Mouse (Mus musculus) small intestine, adult 2 months (tissue): ENCODE data around the gene Scrn1. TPM values are rescaled to one million over a fixed set of nuclear protein-coding genes. Genes with fewer than 3 reads are reported as not detected.

ENCODE experiments used
- H3K27ac ChIP-seq: fragments of 200-500 bp; 2 replicates; pipeline ENCODE4 v1.5.1; 2012; ENCODE audit warnings: low read depth, low read length, control low read depth, inconsistent platforms; ENCODE audit not compliant: insufficient read depth
- H3K27me3 ChIP-seq: fragments of 200-500 bp; 2 replicates; pipeline ENCODE4 v1.6.1; 2012; ENCODE audit warnings: mild to moderate bottlenecking, moderate library complexity, low read length, inconsistent platforms; ENCODE audit not compliant: control insufficient read depth, insufficient read depth
- H3K36me3 ChIP-seq: fragments of 200-500 bp; 2 replicates; pipeline ENCODE4 v1.6.1; 2012; ENCODE audit warnings: mild to moderate bottlenecking, low read length, control low read depth, inconsistent platforms; ENCODE audit not compliant: control insufficient read depth, insufficient read depth
- H3K4me1 ChIP-seq: fragments of 200-500 bp; 2 replicates; pipeline ENCODE4 v1.6.1; 2012; ENCODE audit warnings: low read length, inconsistent platforms, mixed read lengths; ENCODE audit not compliant: control insufficient read depth, insufficient read depth, insufficient read length
- H3K4me3 ChIP-seq: fragments of 200-500 bp; 2 replicates; pipeline ENCODE4 v1.5.1; 2012; ENCODE audit warnings: low read depth, mild to moderate bottlenecking, control low read depth, inconsistent platforms, low read length, moderate library complexity
- CTCF ChIP-seq: fragments of 200-500 bp; IDR thresholded peaks from 2 replicates; pipeline ENCODE4 v1.5.1; 2012; ENCODE audit warnings: low read depth, mild to moderate bottlenecking, control low read depth, inconsistent platforms, low read length, moderate library complexity, mixed read lengths; ENCODE audit not compliant: insufficient replicate concordance, insufficient read length; ENCODE audit errors: extremely low read depth
- POLR2A ChIP-seq: fragments of 200-500 bp; IDR thresholded peaks from 2 replicates; pipeline ENCODE4 v1.6.1; 2012; ENCODE audit warnings: low read depth, mild to moderate bottlenecking, control low read depth, inconsistent platforms, low read length, moderate library complexity
- WGBS: fragments of 180-500 bp; shearing (Covaris S2); methylation state at CpG from one replicate; pipeline ENCODE4 v1.1.7; 2018; 5-methylcytosine and 5-hydroxymethylcytosine counted together
- polyA plus RNA-seq: library from polyadenylated mRNA; depleted of rRNA; stranded (reverse); fragments of >200 nt; gene quantifications from 2 replicates; pipeline ENCODE4 v1.2.3, GENCODE M21; 2012

Scrn1 gene
- polyA plus RNA-seq, 1 experiment, result 0.48 TPM

DNA sequence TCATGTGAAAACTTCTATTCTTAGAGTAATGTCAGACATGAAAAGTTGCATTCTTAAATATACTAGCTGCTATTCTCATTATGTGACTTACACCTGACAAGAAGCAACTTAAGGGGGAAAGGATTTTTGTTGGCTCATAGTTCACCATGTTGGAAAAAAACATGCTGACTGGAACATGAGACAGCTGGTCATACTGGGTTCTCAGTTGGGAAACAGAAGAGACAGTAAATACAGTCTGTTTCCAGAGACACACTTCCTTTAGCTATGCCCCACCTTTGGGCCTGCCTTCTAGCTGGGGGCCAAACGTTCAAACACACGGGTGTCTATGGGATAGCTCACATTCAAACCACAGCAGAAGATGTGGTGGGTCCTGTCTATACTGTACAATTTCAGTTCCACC lies 12.7 kb downstream of the Scrn1 start:
- WGBS, result 61% methylated on average over 2 of the region's 2 CpGs
- TF ChIP-seq CTCF, result no peak
- no peak for TF ChIP-seq POLR2A
- Histone ChIP-seq H3K36me3 (no peaks in the 10 kb centered on the region), H3K4me1 (no peaks in the 10 kb centered on the region), H3K4me3 (no peak overlapping the region), H3K27ac (no peak overlapping the region), H3K27me3 (no peaks in the 10 kb centered on the region)

DNA sequence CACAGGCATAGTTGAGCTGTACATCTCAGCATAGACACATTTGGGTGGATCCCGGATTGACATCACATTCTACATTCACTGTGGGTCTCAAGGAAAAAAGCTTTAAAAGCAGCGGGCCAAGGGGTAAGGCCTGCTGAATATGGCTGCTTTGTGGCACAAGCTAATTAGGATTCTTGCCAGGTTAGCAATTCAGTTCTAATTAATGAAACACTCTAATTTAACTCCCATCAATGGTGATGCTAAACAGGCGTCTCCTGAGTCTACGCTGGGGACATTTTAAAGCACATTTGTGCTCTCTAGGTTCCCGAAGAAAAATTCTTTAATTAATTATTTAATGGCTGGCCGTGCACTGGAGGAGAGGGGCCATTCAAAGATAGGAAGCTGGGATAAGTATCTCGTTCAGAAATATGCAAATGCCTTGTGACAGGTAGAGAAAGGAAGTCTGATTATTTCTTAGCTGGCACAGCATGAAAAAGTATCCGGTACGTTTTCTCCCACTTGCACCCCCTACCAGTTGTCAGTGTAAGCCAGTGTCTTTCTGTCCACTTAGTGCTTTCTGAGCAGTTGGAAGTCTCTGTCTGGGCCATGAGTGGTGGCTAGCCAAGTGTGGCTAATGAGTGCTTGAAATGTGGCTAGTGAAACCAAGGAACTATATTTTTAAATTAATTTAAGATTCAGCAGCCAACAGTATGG lies 13.4 kb downstream of the Scrn1 start:
- Histone ChIP-seq H3K27ac (no peak overlapping the region), H3K36me3 (no peaks in the 10 kb centered on the region), H3K27me3 (no peaks in the 10 kb centered on the region), H3K4me1 (no peaks in the 10 kb centered on the region), H3K4me3 (no peak overlapping the region)
- WGBS, result 82% methylated on average over 9 of the region's 9 CpGs
- TF ChIP-seq POLR2A (no peak), CTCF (no peak)

DNA sequence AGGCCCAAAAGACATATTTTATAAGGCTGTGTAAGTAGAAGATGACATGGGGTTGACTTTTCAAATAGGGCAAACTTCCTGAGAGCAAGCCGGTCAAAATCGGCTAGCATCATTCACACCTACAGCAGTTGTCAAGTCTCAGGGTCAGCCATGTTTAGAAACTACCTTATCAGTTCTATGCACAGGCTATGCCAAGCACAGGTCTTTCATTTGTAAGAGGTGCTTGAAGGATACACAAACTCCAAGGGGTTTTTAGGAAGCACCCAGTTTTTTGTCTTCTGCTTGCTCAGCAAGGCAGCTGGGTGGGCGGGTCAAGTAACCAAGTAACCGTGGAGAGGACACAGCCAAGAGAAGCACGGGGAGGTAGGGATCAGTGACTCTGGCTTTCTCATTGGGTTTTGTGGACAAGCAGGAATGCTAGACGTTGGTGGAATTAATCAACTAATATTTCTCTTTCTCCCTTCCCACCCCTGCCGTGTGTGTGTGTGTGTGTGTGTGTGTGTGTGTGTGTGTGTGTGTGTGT lies 15.4 kb downstream of the Scrn1 start:
- WGBS, result 52% methylated on average over 7 of the region's 7 CpGs
- H3K27ac ChIP-seq, result no peak overlapping the region
- no peaks in the 10 kb centered on the region for H3K4me1 ChIP-seq
- H3K27me3 ChIP-seq, result no peaks in the 10 kb centered on the region
- H3K36me3 ChIP-seq, result no peaks in the 10 kb centered on the region
- H3K4me3 ChIP-seq, result no peak overlapping the region
- TF ChIP-seq POLR2A (no peak), CTCF (no peak)

DNA sequence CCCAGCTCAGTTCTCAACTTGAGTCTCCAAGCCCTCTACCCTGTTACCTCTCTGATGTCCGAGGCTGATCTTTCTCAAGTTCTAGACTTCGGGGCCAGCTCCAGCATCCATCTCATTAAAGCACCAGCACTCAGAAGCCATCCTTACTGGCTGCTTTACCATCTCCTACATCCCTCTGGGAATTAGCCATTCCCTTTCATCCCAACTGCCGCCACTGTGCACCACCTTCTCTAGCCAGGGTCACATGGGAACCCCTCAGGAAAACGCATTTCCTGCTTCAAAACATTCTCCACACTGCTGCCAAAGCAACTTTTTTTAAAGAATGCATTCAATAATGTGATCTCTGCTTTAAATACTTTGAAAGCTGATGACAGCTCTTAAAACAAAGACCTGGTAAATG lies 17.0 kb downstream of the Scrn1 start:
- H3K27ac ChIP-seq, result no peak overlapping the region
- 75% methylated on average over 4 of the region's 4 CpGs for WGBS
- no peaks in the 10 kb centered on the region for H3K27me3 ChIP-seq
- H3K4me3 ChIP-seq, result no peak overlapping the region
- H3K36me3 ChIP-seq, result no peaks in the 10 kb centered on the region
- H3K4me1 ChIP-seq, result no peaks in the 10 kb centered on the region
- TF ChIP-seq POLR2A (no peak), CTCF (no peak)

DNA sequence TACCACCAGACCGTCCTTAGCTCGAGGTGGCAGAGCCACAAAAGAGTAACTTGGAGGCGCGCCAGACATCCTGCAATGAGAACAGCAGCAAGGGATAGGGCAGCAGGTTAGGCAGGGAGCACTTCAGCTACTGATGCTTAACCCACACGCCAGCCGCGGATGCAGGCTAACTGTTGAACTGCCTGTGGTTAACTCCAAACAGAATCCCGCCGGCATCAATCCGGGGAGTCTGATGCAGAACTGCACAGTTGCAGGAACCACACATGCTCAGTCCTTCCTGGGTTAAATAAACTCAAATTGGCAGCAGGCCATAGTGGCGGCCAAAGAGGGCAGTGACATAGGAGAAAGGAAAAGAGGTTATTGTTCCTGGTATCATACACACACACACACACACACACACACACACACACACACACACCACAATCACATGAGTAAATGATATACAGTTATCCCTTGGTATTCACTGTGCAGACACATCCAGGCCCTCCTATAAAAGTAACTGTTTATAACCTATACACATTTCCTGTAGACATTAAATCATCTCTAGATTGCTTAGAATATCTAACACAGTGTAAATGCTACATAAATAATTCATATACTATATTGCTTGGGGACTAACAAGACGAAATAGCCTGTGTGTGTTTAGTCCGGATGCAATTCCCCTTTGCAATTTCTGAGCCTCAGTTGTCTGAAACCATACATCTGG lies 17.8 kb downstream of the Scrn1 start:
- H3K27ac ChIP-seq, result no peak overlapping the region
- WGBS, result 50% methylated on average over 13 of the region's 13 CpGs
- no peak overlapping the region for H3K4me3 ChIP-seq
- no peaks in the 10 kb centered on the region for H3K36me3 ChIP-seq
- no peak for TF ChIP-seq CTCF
- no peak for TF ChIP-seq POLR2A
- H3K27me3 ChIP-seq, result no peaks in the 10 kb centered on the region
- no peaks in the 10 kb centered on the region for H3K4me1 ChIP-seq

DNA sequence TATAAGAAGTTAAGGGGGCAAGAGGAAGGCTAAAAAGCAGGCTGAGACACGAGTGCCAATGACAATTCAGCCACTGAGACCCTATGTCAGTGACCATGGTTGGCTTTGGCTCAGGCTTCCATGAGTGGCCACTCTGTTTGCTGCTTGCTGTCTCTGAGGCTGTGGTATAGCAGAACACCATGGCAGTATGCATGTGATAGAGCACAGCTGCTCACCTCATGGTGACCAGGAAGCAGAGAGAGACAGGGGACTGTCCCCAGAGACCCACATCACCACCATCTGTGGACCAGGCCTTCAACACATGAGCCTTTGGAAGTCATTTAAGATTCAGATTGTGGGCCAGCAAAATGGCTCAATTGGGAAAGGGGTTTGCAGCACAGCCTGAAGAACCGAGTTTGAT lies 22.6 kb downstream of the Scrn1 start:
- H3K36me3 ChIP-seq, result no peaks in the 10 kb centered on the region
- H3K27ac ChIP-seq, result no peak overlapping the region
- no peaks in the 10 kb centered on the region for H3K27me3 ChIP-seq
- no peak overlapping the region for H3K4me3 ChIP-seq
- H3K4me1 ChIP-seq, result no peaks in the 10 kb centered on the region
- 64% methylated on average over 2 of the region's 2 CpGs for WGBS
- TF ChIP-seq CTCF (no peak), POLR2A (no peak)

DNA sequence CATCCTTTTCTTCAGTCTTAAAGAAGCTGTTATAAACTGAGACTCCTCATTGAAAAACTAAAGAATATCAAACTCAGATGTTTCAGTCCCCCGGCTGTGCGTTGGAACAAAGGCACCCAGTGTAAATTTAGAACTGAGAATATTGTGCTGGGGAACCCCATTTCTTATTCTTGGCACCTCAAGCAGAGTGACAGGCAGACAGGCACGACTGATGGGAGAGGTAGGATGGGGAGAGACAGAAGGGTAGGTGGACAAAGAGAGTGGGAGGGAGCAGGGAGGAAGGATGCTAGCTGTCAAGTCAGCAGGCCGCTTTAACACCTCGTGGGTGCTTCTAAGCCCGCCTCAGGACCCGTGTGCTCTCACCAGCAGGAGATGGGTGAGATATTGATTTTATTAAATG lies 23.5 kb downstream of the Scrn1 start:
- Histone ChIP-seq H3K4me1 (no peaks in the 10 kb centered on the region), H3K27ac (no peak overlapping the region), H3K36me3 (no peaks in the 10 kb centered on the region), H3K27me3 (no peaks in the 10 kb centered on the region), H3K4me3 (no peak overlapping the region)
- no peak for TF ChIP-seq POLR2A
- TF ChIP-seq CTCF, result no peak
- 83% methylated on average over 7 of the region's 7 CpGs for WGBS
